Mouse (Mus musculus) cerebellum, adult 2 months (tissue): ENCODE results near the gene 3110040M04Rik.

Experiments
- CTCF ChIP-seq: fragments of 200-500 bp; IDR thresholded peaks from 2 replicates; pipeline ENCODE4 v1.5.1; 2011; ENCODE audit warnings: low read depth, mild to moderate bottlenecking, control low read depth, low read length, moderate library complexity, borderline replicate concordance; ENCODE audit not compliant: insufficient read depth
- POLR2A ChIP-seq: fragments of 200-500 bp; IDR thresholded peaks from 2 replicates; pipeline ENCODE4 v1.6.1; 2011; ENCODE audit warnings: low read length, control low read depth, borderline replicate concordance; ENCODE audit not compliant: insufficient read depth

DNA sequence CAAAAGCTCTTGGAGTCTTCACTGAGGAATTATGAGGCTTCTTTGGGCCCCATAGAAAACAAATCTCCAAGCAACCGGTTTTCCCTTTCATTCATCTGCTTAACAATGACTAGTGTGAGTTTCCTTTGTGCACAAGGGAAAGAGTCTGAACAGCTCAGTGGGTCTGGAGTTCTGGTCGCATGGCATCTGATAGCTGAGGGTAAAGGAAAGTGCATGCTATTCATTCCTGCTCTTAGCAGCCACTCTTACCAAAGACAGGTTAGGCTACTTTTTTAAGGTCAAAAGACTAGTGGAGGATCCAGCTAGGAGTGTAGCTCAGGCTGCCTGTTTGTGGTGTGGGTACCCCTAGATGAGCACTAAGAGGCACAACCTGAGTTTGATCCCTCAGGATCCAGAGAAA is 31.7 kb downstream of the 3110040M04Rik start:
- TF ChIP-seq CTCF, result no peak
- TF ChIP-seq POLR2A, result no peak
